Mouse (Mus musculus): ENCODE results near the gene Micall1.

Gene Micall1

GRCm38 (mm10) chr15:79108421-79109320 lies at the start of gene Micall1:
Gene Micall1 (plus strand): TSS chr15:79108898.
- peak; percentile 54 for ATAC-seq (ENCODE audit: low TSS enrichment)

GRCm38 (mm10) chr15:79060887-79061565 lies 47.7 kb upstream of the Micall1 start:
- ATAC-seq (ENCODE audit: low TSS enrichment) = no peak

DNA sequence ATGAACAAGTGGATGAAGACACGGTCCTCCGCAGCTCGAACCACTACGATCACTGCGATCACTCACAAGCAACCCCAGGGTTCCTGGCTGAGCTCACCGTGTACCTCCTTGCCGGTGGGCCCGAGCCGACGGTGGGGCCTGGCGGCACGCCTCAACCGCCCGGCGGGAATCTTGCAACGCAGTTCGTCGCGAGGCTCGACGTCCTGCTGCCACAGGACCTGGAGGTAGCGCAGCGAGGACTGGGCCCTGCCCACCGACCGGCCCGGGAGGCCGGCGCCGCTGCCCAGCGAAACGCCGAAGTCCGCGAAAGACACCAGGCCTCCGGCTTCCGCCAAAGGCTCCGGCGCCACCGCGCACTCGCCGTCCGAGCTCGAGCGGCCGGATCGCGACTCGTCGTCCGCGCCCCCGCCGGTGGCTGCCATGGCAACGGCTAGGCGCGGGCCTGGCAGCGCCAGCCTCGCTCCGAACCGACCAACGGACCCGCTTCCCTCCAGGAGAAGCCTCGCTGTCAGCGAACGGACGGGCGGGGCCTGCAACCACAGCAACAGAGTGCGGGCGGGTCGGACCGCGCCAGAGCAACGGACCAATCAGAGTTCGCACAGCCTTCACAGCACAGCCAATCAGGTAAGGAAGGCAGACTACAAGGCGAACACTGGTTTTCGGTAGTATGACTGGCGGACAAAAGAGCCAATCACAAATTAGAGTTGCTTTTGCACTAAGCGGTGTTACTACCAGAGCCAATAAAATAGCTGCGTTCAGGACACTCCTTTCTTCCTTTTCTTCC lies 46.1 kb upstream of the Micall1 start, which contains the start of gene Ankrd54:
Gene Ankrd54, minus strand, starts transcription at position 518 of the 784 bp plus-strand sequence.
- ATAC-seq (ENCODE audit: low TSS enrichment) = peak; percentile 99

- ATAC-seq (ENCODE audit: low TSS enrichment) = no peak
Observed at GRCm38 (mm10) chr15:79063160-79063740, 45.4 kb upstream of the Micall1 start.

GRCm38 (mm10) chr15:79065086-79065770 lies 43.5 kb upstream of the Micall1 start:
- ATAC-seq (ENCODE audit: low TSS enrichment) = no peak

DNA sequence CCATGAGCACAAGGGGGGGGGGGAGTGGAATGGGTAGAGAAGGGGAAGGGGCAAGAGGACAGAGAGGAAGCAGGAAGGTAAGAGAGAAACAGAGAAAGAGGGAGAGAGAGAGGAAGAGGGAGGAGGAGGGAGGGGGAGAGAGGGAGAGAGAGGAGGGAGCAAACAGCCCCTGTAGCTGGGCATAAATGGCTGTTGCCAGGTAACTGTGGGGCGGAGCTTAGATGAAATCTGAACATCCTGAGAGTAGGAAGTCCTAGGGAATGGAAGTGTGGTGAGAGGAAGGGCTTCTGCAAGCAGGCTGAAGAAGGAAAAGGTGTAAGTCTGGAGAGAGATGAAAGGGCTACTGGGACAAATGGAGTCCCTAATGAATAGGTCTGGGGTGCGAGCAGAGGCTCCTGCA lies 42.4 kb upstream of the Micall1 start:
- no peak for ATAC-seq (ENCODE audit: low TSS enrichment)

GRCm38 (mm10) chr15:79067631-79068030 lies 41.1 kb upstream of the Micall1 start:
- no peak for ATAC-seq (ENCODE audit: low TSS enrichment)

GRCm38 (mm10) chr15:79068416-79068815 lies 40.3 kb upstream of the Micall1 start:
- no peak for ATAC-seq (ENCODE audit: low TSS enrichment)

DNA sequence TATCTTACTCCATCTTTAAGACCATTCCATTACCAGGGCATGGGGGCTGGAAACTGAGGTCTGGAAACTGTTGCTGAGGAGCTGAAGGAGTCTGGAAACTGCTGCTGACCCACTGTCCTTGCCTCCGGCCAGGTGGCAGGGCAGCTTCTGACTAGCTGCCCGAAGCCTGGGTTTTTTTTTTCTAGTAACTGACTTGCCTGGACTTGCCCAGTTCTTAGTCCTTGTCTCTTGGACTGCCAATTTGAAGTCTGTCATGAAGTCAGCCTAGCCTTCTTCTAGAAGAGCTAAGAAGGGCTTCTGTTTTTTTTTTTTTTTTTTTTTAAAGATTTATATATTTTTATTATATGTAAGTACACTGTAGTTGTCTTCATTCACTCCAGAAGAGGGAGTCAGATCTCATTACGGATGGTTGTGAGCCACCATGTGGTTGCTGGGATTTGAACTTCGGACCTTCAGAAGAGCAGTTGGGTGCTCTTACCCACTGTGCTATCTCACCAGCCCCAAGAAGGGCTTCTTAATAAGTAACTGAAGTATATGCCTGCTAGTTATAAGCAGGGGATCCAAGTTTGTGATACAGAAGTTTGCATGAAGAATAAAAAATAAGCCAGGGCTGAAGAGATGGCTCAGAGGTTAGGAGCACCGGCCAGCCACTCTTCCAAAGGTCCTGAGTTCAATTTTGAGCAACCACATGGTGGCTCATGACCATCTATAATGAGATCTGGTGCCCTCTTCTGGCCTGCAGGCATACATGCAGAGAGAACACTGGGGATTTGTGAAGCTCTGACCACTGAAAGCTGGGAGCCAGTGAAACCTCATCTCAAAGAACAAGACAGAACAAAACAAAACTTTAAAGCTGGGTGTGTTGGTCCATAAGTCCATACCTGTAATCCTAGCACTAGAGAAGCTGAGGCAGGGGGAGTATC lies 37.3 kb upstream of the Micall1 start:
- ATAC-seq (ENCODE audit: low TSS enrichment) = no peak

GRCm38 (mm10) chr15:79073752-79074151 lies 34.9 kb upstream of the Micall1 start:
- ATAC-seq (ENCODE audit: low TSS enrichment) = no peak

GRCm38 (mm10) chr15:79074446-79074845 lies 34.3 kb upstream of the Micall1 start:
- no peak for ATAC-seq (ENCODE audit: low TSS enrichment)

GRCm38 (mm10) chr15:79074913-79075532 lies 33.7 kb upstream of the Micall1 start, which contains the start of gene Eif3l:
Gene Eif3l (plus strand): TSS chr15:79075179.
- peak; percentile 98 for ATAC-seq (ENCODE audit: low TSS enrichment)

DNA sequence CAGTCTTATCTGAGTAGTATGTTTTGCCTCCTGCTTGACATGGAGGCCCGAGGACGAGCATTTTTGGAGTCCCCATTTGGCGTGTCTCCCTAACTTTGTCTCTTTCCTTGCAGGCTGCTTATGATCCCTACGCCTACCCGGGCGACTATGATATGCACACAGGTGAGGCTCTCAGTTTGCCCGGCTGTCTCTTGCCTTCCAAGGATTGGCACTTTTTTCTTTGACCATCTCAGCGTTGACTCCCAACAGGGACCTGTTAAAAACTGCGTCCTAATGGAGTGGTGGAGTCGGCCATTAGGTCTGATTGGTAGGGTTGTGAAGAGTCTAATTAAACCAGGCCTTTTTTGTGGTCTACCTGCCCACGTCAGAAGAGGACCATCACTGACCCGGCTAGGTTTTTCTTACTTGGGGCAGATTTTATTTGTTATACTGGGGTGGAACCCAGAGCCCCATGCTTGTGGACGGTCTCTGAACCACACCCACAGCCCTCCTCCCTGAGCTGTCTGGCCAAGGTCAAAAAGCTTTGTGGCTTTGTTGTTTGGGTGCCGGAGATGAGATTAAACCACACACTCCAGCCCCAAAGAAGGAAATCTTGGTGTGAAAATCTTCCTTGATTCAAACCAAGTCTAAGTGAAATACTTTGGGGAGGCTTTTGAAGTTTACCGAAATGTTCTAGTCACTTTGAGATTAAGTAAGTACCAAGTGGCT lies 32.9 kb upstream of the Micall1 start:
- ATAC-seq (ENCODE audit: low TSS enrichment) = no peak

- no peak for ATAC-seq (ENCODE audit: low TSS enrichment)
Observed at GRCm38 (mm10) chr15:79079567-79079966, 29.1 kb upstream of the Micall1 start.

DNA sequence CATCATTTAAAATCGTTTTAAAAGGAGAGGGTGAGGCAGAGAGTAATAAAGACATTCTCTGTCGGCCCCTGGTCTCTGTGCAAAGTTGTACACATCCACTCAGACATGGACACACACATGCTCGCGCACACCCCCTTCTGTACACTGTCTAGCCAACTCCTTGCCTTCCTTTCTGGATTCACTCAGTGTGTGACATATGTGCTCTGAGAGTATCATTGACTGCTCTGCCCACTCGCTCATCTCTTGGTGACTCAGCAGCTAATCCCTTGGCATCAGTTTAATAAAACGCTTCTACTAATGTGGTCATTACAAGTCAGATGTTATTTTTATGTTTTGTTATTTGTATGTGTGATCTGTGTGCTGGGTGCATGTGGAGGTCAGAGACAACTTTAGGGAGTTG lies 16.4 kb upstream of the Micall1 start:
- ATAC-seq (ENCODE audit: low TSS enrichment) = no peak

- ATAC-seq (ENCODE audit: low TSS enrichment) = peak; percentile 60; the same call in 1 of the 2 replicates
Observed at GRCm38 (mm10) chr15:79093083-79093839, 15.4 kb upstream of the Micall1 start.

GRCm38 (mm10) chr15:79095483-79095882 lies 13.2 kb upstream of the Micall1 start:
- no peak for ATAC-seq (ENCODE audit: low TSS enrichment)

DNA sequence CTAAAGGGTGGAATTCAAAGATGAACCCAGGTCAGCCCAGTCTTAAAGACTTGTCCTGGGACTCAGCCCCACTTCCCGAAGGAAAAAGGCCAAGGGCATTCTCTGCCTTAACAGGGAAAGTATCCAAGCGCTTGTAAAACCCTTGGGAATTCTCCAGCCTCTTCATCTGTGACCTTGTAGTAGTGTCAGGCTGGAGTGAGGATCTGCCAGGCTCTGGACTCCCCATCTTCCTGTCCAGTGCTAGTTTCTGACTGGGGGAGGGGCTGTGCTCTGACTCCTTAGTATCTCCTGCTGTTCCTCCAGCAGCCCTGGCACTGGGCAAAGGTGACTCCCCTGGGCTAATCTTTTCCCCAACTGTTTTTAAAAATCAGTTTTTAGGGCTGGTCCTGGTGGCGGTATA lies 12.1 kb upstream of the Micall1 start:
- no peak for ATAC-seq (ENCODE audit: low TSS enrichment)
